Mouse (Mus musculus): ENCODE measurements around the gene Zmiz1.

Gene Zmiz1

GRCm38 (mm10) chr14:25492567-25493279 is 33.7 kb downstream of the Zmiz1 start:
- DNase-seq (ENCODE audit: low read depth), result no peak

- no peak for DNase-seq (ENCODE audit: low read depth)
Measured at GRCm38 (mm10) chr14:25493301-25494241, 34.6 kb downstream of the Zmiz1 start.

- no peak for DNase-seq (ENCODE audit: low read depth)
Measured at GRCm38 (mm10) chr14:25494778-25495177, 35.8 kb downstream of the Zmiz1 start.

GRCm38 (mm10) chr14:25496116-25496515 is 37.1 kb downstream of the Zmiz1 start:
- no peak for DNase-seq (ENCODE audit: low read depth)

GRCm38 (mm10) chr14:25496989-25497388 is 38.0 kb downstream of the Zmiz1 start:
- no peak for DNase-seq (ENCODE audit: low read depth)

- no peak for DNase-seq (ENCODE audit: low read depth)
Measured at GRCm38 (mm10) chr14:25497596-25497995, 38.6 kb downstream of the Zmiz1 start.

- no peak for DNase-seq (ENCODE audit: low read depth)
Measured at GRCm38 (mm10) chr14:25498367-25498766, 39.4 kb downstream of the Zmiz1 start.

GRCm38 (mm10) chr14:25499526-25499925 is 40.5 kb downstream of the Zmiz1 start:
- DNase-seq (ENCODE audit: low read depth), result no peak

- no peak for DNase-seq (ENCODE audit: low read depth)
Measured at GRCm38 (mm10) chr14:25500511-25501120, 41.6 kb downstream of the Zmiz1 start.

- no peak for DNase-seq (ENCODE audit: low read depth)
Measured at GRCm38 (mm10) chr14:25501481-25501880, 42.5 kb downstream of the Zmiz1 start.

- DNase-seq (ENCODE audit: low read depth), result no peak
Measured at GRCm38 (mm10) chr14:25502355-25502754, 43.4 kb downstream of the Zmiz1 start.

- peak; percentile 97 for DNase-seq (ENCODE audit: low read depth)
Measured at GRCm38 (mm10) chr14:25504241-25504640, 45.3 kb downstream of the Zmiz1 start.

- peak; percentile 71 for DNase-seq (ENCODE audit: low read depth)
Measured at GRCm38 (mm10) chr14:25505201-25505671, 46.3 kb downstream of the Zmiz1 start.

- DNase-seq (ENCODE audit: low read depth), result no peak
Measured at GRCm38 (mm10) chr14:25508111-25508756, 49.2 kb downstream of the Zmiz1 start.

GRCm38 (mm10) chr14:25508757-25509139 is 49.8 kb downstream of the Zmiz1 start:
- DNase-seq (ENCODE audit: low read depth), result no peak

GRCm38 (mm10) chr14:25509450-25510129 is 50.6 kb downstream of the Zmiz1 start:
- DNase-seq (ENCODE audit: low read depth), result no peak

- no peak for DNase-seq (ENCODE audit: low read depth)
Measured at GRCm38 (mm10) chr14:25510362-25510761, 51.4 kb downstream of the Zmiz1 start.

- no peak for DNase-seq (ENCODE audit: low read depth)
Measured at GRCm38 (mm10) chr14:25510987-25511386, 52.0 kb downstream of the Zmiz1 start.

GRCm38 (mm10) chr14:25511564-25511963 is 52.6 kb downstream of the Zmiz1 start:
- DNase-seq (ENCODE audit: low read depth), result no peak

GRCm38 (mm10) chr14:25511967-25512366 is 53.0 kb downstream of the Zmiz1 start:
- no peak for DNase-seq (ENCODE audit: low read depth)

- DNase-seq (ENCODE audit: low read depth), result no peak
Measured at GRCm38 (mm10) chr14:25512803-25513202, 53.8 kb downstream of the Zmiz1 start.

Data from 416B (cell line).